Mouse (Mus musculus) thymus, adult 2 months (tissue): ENCODE measurements around the gene Sumf1. TPM values are rescaled to one million over a fixed set of nuclear protein-coding genes. Genes with fewer than 3 reads are reported as not detected.
A peak's percentile ranks its signal among the peaks of the same experiment; 100 is the strongest.

Experiments
- DNase-seq: peaks from one replicate; pipeline ENCODE4 v3.0.0; 2021
- H3K27ac ChIP-seq: fragments of 200-500 bp; 2 replicates; pipeline ENCODE4 v1.5.1; 2012; ENCODE audit warnings: low read length, control low read depth; ENCODE audit not compliant: control insufficient read depth, insufficient read depth
- H3K27me3 ChIP-seq: fragments of 200-500 bp; 2 replicates; pipeline ENCODE4 v1.6.1; 2012; ENCODE audit warnings: mild to moderate bottlenecking, low read length, moderate library complexity, mixed read lengths; ENCODE audit not compliant: control insufficient read depth, insufficient read depth
- H3K36me3 ChIP-seq: fragments of 200-500 bp; 2 replicates; pipeline ENCODE4 v1.6.1; 2012; ENCODE audit warnings: mild to moderate bottlenecking, low read length, moderate library complexity; ENCODE audit not compliant: control insufficient read depth, insufficient read depth
- H3K4me1 ChIP-seq: fragments of 200-500 bp; replicated peaks from 2 replicates; pipeline ENCODE4 v1.6.1; 2012; ENCODE audit warnings: low read length; ENCODE audit not compliant: control insufficient read depth, insufficient read depth
- H3K4me3 ChIP-seq: fragments of 200-500 bp; 2 replicates; pipeline ENCODE4 v1.5.1; 2012; ENCODE audit warnings: mild to moderate bottlenecking, low read length, control low read depth, moderate library complexity; ENCODE audit not compliant: control insufficient read depth, insufficient read depth
- CTCF ChIP-seq: fragments of 200-500 bp; IDR thresholded peaks from 2 replicates; pipeline ENCODE4 v1.5.1; 2012; ENCODE audit warnings: mild to moderate bottlenecking, control low read depth, low read length, moderate library complexity, borderline replicate concordance; ENCODE audit not compliant: control insufficient read depth, poor library complexity, insufficient read depth; ENCODE audit errors: extremely low read depth
- POLR2A ChIP-seq: fragments of 200-500 bp; IDR thresholded peaks from 2 replicates; pipeline ENCODE4 v1.6.1; 2012; ENCODE audit warnings: mild to moderate bottlenecking, low read length, control low read depth, moderate library complexity; ENCODE audit not compliant: control insufficient read depth, poor library complexity, insufficient read depth; ENCODE audit errors: extremely low read depth
- WGBS: fragments of 180-500 bp; shearing (Covaris S2); methylation state at CpG from one replicate; pipeline ENCODE4 v1.1.7; 2018; 5-methylcytosine and 5-hydroxymethylcytosine counted together
- polyA plus RNA-seq: library from polyadenylated mRNA; depleted of rRNA; stranded (reverse); fragments of >200 nt; gene quantifications from 2 replicates; pipeline ENCODE4 v1.2.3, GENCODE M21; 2012

Gene Sumf1
- polyA plus RNA-seq, 1 experiment, result 17.8 TPM

DNA sequence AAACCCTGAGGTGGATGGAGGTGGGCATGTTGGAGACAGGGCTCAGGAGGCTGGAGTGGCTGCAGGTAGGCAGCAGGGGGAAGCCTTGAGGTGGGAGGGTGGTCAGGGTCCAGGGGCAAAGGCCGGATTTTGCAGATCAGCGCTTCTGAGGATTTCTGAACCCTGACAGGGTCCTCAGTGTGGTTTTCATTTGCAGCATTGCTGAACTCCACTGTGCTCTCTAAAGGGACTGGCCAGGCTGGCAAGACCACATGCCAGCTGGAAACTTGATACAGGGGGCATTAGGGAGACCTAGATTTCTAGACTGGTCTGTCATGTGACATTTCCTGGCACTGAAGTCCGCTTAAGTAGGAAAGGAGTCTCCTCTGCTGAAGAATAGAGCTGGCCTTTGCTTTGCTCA, 32.6 kb upstream of the Sumf1 start:
- H3K4me3 ChIP-seq, result no peak overlapping the region
- DNase-seq, result no peak
- 94% methylated on average over 3 of the region's 3 CpGs for WGBS
- no peak for TF ChIP-seq CTCF
- no peak for TF ChIP-seq POLR2A
- no peak overlapping the region for H3K27ac ChIP-seq
- peaks cover 20% of the 10 kb centered on the region for H3K4me1 ChIP-seq
- H3K36me3 ChIP-seq, result no peaks in the 10 kb centered on the region
- H3K27me3 ChIP-seq, result no peaks in the 10 kb centered on the region

DNA sequence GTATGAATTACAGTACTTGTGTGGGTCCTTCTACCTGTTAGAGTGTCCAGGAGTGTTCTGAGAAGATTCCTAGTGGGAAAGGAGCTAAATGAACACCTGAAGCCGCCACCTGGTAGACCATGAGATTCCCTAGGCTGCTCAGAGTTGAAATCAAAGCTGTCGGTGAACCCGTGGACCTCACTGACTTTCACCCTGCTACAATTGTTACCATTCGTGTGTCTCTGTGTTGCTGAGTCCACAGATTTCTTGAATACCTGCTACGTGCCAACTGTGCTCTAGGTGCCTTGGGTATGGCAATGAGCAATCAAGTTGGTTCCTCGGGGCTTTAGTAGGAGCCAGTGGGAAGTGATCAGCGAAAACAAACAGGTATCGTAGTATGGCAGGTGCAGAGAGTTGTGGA, 31.4 kb upstream of the Sumf1 start:
- WGBS, result 94% methylated on average over 8 of the region's 8 CpGs
- TF ChIP-seq CTCF (no peak), POLR2A (no peak)
- Histone ChIP-seq H3K4me1 (peaks cover 22% of the 10 kb centered on the region), H3K27ac (no peak overlapping the region), H3K4me3 (no peak overlapping the region), H3K36me3 (no peaks in the 10 kb centered on the region), H3K27me3 (no peaks in the 10 kb centered on the region)
- DNase-seq, result no peak

DNA sequence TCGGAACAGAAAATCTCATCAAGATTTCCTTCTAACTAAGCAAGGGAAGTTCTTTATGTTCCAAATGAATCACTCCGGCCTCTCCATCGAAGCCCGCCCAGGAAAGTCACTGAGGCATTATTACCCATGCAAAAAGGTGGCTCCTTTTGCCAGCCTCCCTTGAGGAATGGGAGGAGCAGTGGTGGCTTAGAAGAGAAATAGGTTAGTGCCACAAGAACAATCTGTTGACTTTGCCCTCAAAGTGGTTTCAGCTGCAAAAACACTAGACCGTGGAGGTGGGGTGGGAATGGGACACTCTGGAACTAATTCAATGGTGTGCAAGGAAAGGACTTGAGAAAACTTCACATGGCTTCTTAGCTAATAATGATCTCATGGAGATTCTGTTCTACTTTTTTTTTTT, 30.7 kb upstream of the Sumf1 start:
- Histone ChIP-seq H3K36me3 (no peaks in the 10 kb centered on the region), H3K27me3 (no peaks in the 10 kb centered on the region), H3K4me3 (no peak overlapping the region), H3K4me1 (peaks cover 22% of the 10 kb centered on the region), H3K27ac (no peak overlapping the region)
- DNase-seq, result no peak
- TF ChIP-seq POLR2A, result no peak
- TF ChIP-seq CTCF, result no peak
- WGBS, result 83% methylated on average over 5 of the region's 5 CpGs

DNA sequence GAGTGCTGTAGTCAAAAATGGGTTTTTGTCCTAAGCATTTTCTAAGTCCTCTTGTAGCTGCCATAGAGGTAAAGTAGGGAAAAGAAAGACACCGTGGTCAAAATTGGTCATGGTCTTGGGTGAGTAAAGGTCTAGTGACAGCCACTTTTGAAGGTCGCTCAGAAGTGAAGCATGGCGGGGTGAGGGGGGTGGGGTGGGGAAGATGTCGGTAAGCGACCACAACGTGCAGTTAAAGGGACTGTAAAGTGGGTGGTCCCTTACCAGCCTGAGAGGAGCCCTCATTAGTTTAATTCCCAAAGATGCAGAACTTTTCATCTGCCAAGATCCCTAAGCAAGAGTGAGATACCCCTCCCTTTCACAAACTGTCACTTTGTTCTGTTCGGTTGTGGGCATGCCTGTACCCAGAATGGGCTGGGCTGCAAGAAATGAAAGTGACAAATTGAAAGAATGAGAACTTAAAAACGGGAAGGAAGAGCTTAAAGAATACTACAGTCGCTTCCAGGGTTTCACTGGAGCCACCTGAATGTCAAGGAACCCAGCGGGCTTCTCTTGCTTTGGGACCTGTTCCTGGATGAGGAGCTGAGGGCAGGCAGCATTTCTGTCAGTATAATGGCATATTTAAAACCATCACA, 29.0 kb upstream of the Sumf1 start:
- peak overlapping the region; percentile 93 for H3K4me3 ChIP-seq
- no peaks in the 10 kb centered on the region for H3K27me3 ChIP-seq
- H3K36me3 ChIP-seq, result no peaks in the 10 kb centered on the region
- TF ChIP-seq CTCF, result no peak
- TF ChIP-seq POLR2A, result no peak
- DNase-seq, result no peak
- H3K4me1 ChIP-seq, result peaks cover 32% of the 10 kb centered on the region
- under 1% methylated on average over 10 of the region's 10 CpGs for WGBS
- H3K27ac ChIP-seq, result no peak overlapping the region

DNA sequence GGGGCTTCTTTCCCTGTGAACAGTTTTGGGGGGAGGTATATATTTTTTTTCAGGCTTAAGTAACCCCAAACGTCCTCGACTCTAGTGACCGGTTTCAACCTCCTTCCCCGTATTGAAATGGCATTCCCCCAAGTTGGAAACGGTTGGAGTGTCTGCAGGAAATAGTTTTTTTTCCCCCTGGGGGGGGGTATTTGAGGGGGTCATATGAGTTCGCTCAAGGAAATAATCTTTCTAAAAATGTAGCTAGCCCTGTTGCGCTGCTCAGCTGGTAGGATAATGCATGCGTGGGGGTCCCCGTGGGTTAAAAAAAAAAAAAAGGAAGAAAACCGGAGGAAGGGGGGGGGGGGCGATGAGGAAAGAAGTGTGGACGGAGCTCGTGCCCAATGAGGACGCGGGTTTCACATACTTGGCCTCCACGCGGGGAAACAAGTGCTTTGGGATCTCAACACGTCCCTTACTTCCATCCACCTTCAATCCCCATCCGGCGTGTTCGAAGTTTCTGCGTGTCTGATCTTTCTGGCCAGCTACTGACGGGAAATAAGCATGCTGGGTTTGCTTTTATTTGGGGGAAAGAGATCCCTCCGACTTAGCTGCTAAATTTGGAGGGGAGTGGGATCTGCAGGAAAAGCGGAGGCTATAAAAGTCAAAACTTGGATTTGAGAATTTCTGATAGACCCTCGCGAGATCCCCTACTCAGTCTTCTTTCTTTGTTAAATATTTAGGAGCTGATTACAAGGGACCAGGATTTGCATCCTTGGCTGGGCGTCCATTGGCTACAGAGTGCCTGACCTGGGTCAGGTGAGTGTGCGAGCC, 28.3 kb upstream of the Sumf1 start:
- WGBS, result under 1% methylated on average over 29 of the region's 29 CpGs
- no peak for TF ChIP-seq POLR2A
- no peak for TF ChIP-seq CTCF
- peak overlapping the region; percentile 40; the same call in 1 of the 2 replicates for H3K27ac ChIP-seq
- no peaks in the 10 kb centered on the region for H3K36me3 ChIP-seq
- H3K4me1 ChIP-seq, result peaks cover 32% of the 10 kb centered on the region
- H3K27me3 ChIP-seq, result no peaks in the 10 kb centered on the region
- H3K4me3 ChIP-seq, result peak overlapping the region; percentile 93
- peak; percentile 32 for DNase-seq

DNA sequence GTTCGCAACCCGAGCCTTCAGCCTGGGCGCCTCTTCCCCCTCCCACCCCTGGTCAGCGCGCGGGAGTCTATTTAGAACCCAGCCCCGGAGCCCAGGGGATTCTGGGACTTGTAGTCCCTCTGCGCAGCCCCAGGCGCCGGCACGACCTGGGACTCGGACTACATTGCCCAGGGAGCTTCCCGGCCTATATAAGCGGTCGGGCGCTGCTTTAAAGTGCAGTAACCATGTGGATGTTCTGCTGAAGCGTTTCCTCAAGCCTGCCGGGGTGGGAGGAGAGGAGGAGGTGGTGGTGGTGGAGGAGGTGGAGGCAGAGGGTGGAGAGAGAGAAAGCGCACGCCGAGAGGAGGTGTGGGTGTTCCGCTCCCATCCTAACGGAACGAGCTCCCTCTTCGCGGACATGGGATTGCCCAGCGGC, 27.5 kb upstream of the Sumf1 start, which contains the start of gene Itpr1:
Gene Itpr1, plus strand, starts transcription at position 216 of the 415 bp plus-strand sequence.
- peak within 1 kb of the TSS; percentile 93 for H3K4me3 ChIP-seq
- DNase-seq, result peak; percentile 97
- H3K27me3 ChIP-seq, result no peaks in the 10 kb centered on the region
- peaks cover 37% of the 10 kb centered on the region for H3K4me1 ChIP-seq
- H3K27ac ChIP-seq, result peak within 1 kb of the TSS; percentile 40; the same call in 1 of the 2 replicates
- under 1% methylated on average over 27 of the region's 27 CpGs for WGBS
- H3K36me3 ChIP-seq, result no peaks in the 10 kb centered on the region
- TF ChIP-seq POLR2A (peak; percentile 99), CTCF (peak; percentile 62)
